Mouse (Mus musculus) forelimb bud, embryonic 11.5 days (tissue): ENCODE results near the gene Optn.
"Not testable (repeated sequence)": the region's sequence is repeated elsewhere in the genome, so short reads cannot be mapped to it uniquely, and the experiment has no call there.

ENCODE experiments used
- DNase-seq: peaks from one replicate; pipeline ENCODE4 v3.0.0-alpha.2; 2012; ENCODE audit warnings: low read depth, low spot score

The Optn gene

GRCm38 (mm10) chr2:5063299-5064205, at the start of gene Optn:
Gene Optn (minus strand): TSS chr2:5064051.
- peak; percentile 74 for DNase-seq

- no peak for DNase-seq
Observed at GRCm38 (mm10) chr2:5112785-5113291, 49.0 kb upstream of the Optn start.

- DNase-seq: no peak
Observed at GRCm38 (mm10) chr2:5102891-5103290, 39.0 kb upstream of the Optn start.

- DNase-seq: no peak
Observed at GRCm38 (mm10) chr2:5101743-5102245, 37.9 kb upstream of the Optn start.

- DNase-seq: no peak
Observed at GRCm38 (mm10) chr2:5099176-5099575, 35.3 kb upstream of the Optn start.

- peak; percentile 59 for DNase-seq
Observed at GRCm38 (mm10) chr2:5097786-5098445, 34.1 kb upstream of the Optn start.

GRCm38 (mm10) chr2:5095316-5095715, 31.5 kb upstream of the Optn start:
- no peak for DNase-seq

GRCm38 (mm10) chr2:5094876-5095275, 31.0 kb upstream of the Optn start:
- no peak for DNase-seq

- peak; percentile 35 for DNase-seq
Observed at GRCm38 (mm10) chr2:5090385-5090784, 26.5 kb upstream of the Optn start.

GRCm38 (mm10) chr2:5087667-5088066, 23.8 kb upstream of the Optn start:
- DNase-seq: no peak

GRCm38 (mm10) chr2:5083739-5084138, 19.9 kb upstream of the Optn start:
- DNase-seq: no peak

- DNase-seq: peak; percentile 69
Observed at GRCm38 (mm10) chr2:5080053-5080787, 16.4 kb upstream of the Optn start.

- DNase-seq: no peak
Observed at GRCm38 (mm10) chr2:5077937-5078336, 14.1 kb upstream of the Optn start.

GRCm38 (mm10) chr2:5077490-5077889, 13.6 kb upstream of the Optn start:
- no peak for DNase-seq

GRCm38 (mm10) chr2:5075856-5076255, 12.0 kb upstream of the Optn start:
- no peak for DNase-seq

- DNase-seq: no peak
Observed at GRCm38 (mm10) chr2:5075432-5075831, 11.6 kb upstream of the Optn start.

- no peak for DNase-seq
Observed at GRCm38 (mm10) chr2:5073785-5074184, 9.9 kb upstream of the Optn start.

- no peak for DNase-seq
Observed at GRCm38 (mm10) chr2:5067951-5068350, 4.1 kb upstream of the Optn start.

- DNase-seq: not testable (repeated sequence)
Observed at GRCm38 (mm10) chr2:5067254-5067653, 3.4 kb upstream of the Optn start.

GRCm38 (mm10) chr2:5064247-5064646, 396 bp upstream of the Optn start:
- DNase-seq: no peak

- DNase-seq: no peak
Observed at GRCm38 (mm10) chr2:5062496-5063298, 1.2 kb downstream of the Optn start.
